Mouse (Mus musculus) v-Abl transformed pro-B cells (cell line): ENCODE measurements around the gene Olfr1217.
"Not testable (repeated sequence)": the region's sequence is repeated elsewhere in the genome, so short reads cannot be mapped to it uniquely, and the experiment has no call there.

ENCODE experiments used
- in situ Hi-C, 2 experiments: fragments of 400-800 bp; cut with MboI; formaldehyde crosslinking; loops; one replicate each; pipeline ENCODE4 v1.15.1; 2025; ENCODE audit not compliant: unreplicated experiment in 2 of 2

Gene Olfr1217

GRCm38 (mm10) chr2:89031965-89032364, at the start of gene Olfr1217:
Olfr1217 (minus strand) TSS chr2:89032065.
- in situ Hi-C loops = no loop called here

DNA sequence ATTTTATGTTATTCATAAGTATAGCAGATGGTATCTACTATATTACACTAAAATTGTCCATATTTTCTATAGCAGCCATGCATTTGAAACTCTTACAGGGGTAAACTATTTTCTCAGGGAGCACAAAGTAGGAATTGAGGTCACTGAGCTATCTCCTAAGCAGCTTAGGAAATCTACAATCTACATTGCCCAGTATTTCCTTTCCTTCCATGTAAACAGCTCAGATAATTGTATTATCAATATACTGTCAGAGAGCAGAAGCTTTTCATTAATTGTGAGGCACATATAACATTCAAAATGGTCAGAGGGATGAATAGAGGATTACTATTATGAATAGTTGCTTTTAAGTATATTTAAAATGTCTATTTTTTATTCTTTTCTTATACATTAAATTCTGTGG, 49.6 kb upstream of the Olfr1217 start:
- in situ Hi-C loops = no loop called here

DNA sequence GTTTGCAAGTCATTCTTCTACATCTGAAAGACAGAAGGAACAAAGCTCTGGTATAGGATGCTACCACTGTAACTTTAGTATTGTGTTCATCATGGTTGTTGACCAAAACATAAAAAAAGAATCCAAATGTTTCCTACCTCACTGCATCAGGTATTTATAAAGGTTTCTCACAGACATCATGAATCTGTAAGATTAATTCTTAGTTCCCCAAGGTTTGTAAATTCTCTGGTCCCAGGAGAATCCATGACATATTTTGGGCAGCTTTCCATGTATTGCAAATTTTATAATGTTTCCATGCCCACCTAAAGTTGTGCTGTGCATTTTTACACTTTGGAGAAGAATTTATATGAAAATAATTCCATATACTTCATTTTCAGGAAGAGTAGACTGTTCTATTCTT, 29.2 kb upstream of the Olfr1217 start, which contains the start of gene Olfr1218:
Gene Olfr1218 (minus strand): TSS at position 101 of the 400 bp plus-strand sequence.
- in situ Hi-C loops = no loop called here

GRCm38 (mm10) chr2:89021436-89021835, 10.4 kb downstream of the Olfr1217 start:
- in situ Hi-C loops = not testable (repeated sequence)

GRCm38 (mm10) chr2:89018240-89018639, 13.6 kb downstream of the Olfr1217 start, which contains the start of gene Olfr1216:
Olfr1216 (minus strand) TSS chr2:89018340.
- in situ Hi-C loops = no loop called here

DNA sequence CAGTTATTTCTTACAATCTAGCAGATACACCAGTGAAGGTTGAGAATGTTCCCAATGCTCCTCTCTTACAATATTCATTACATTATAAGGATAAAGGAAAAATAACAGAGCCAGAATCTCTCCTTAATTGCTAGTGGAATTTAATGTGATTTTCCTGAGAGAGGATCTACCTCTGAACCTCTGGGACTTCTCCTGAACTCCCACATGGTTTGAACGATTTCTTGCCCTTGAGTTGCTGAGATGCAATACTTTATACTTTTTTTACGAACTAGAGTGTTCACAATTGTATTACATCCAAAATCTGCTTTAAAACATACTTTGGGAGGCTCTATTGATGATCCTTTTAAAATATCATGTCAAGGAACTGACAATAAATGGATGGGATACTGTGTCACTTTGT, 25.0 kb downstream of the Olfr1217 start, which contains the start of gene Olfr1215:
Gene Olfr1215 (minus strand): TSS at position 101 of the 400 bp plus-strand sequence.
- in situ Hi-C loops = no loop called here

DNA sequence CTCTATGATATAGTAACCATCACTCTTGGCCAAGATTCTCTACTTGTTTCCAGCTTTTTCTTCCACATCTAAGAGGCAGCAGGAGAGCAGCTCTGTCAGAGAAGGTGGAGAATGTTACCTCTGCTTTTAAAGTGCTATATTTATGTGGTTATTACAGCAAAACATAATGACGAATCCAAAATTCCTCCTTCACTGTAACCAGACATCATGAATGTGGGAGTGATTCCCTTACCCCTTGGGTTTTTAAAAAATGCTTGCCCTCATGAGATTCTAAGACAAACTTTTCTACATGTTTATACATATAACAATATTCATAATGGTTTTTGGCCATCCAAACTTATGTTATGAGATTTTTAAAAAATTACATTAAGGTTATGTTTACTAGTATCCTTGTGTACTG, 39.3 kb downstream of the Olfr1217 start, which contains the start of gene Olfr1214:
Gene Olfr1214 (minus strand): TSS at position 101 of the 400 bp plus-strand sequence.
- in situ Hi-C loops = no loop called here

- in situ Hi-C loops = no loop called here
These were observed 51.7 kb downstream of the Olfr1217 start, which contains the start of gene Gm13762 for GRCm38 (mm10) chr2:88980181-88980580. Gm13762 (minus strand) TSS chr2:88980281.
